Mouse (Mus musculus) induced T-regulatory cell, adult 2 months (primary cell): ENCODE measurements around the gene Nod1.
A peak's percentile ranks its signal among the peaks of the same experiment; 100 is the strongest.
"Not testable (repeated sequence)": the region's sequence is repeated elsewhere in the genome, so short reads cannot be mapped to it uniquely, and the experiment has no call there.

ENCODE experiments used
- DNase-seq: peaks from one replicate; pipeline ENCODE4 v3.0.0-alpha.2; 2012; ENCODE audit warnings: low read depth

The Nod1 gene

GRCm38 (mm10) chr6:54979426-54979825, 7.0 kb upstream of the Nod1 start:
- DNase-seq: no peak

- DNase-seq: no peak
These were observed 3.2 kb upstream of the Nod1 start for GRCm38 (mm10) chr6:54975616-54976015.

GRCm38 (mm10) chr6:54974501-54974900, 2.1 kb upstream of the Nod1 start:
- peak; percentile 60 for DNase-seq

- DNase-seq: peak; percentile 81
These were observed 458 bp upstream of the Nod1 start for GRCm38 (mm10) chr6:54972929-54973211.

- no peak for DNase-seq
These were observed 691 bp downstream of the Nod1 start for GRCm38 (mm10) chr6:54971731-54972110.

GRCm38 (mm10) chr6:54970506-54970905, 1.9 kb downstream of the Nod1 start:
- no peak for DNase-seq

GRCm38 (mm10) chr6:54969801-54970200, 2.6 kb downstream of the Nod1 start:
- no peak for DNase-seq

GRCm38 (mm10) chr6:54967591-54967990, 4.8 kb downstream of the Nod1 start:
- peak; percentile 52 for DNase-seq

GRCm38 (mm10) chr6:54965234-54965633, 7.2 kb downstream of the Nod1 start:
- DNase-seq: peak; percentile 77

GRCm38 (mm10) chr6:54964755-54965154, 7.7 kb downstream of the Nod1 start:
- peak; percentile 78 for DNase-seq

- no peak for DNase-seq
These were observed 8.8 kb downstream of the Nod1 start for GRCm38 (mm10) chr6:54963599-54963998.

- no peak for DNase-seq
These were observed 14.8 kb downstream of the Nod1 start for GRCm38 (mm10) chr6:54957655-54958054.

- peak; percentile 38 for DNase-seq
These were observed 16.0 kb downstream of the Nod1 start for GRCm38 (mm10) chr6:54956425-54956824.

- peak; percentile 30 for DNase-seq
These were observed 16.5 kb downstream of the Nod1 start for GRCm38 (mm10) chr6:54955949-54956348.

- no peak for DNase-seq
These were observed 17.6 kb downstream of the Nod1 start for GRCm38 (mm10) chr6:54954659-54955414.

GRCm38 (mm10) chr6:54953399-54953798, 19.0 kb downstream of the Nod1 start:
- DNase-seq: not testable (repeated sequence)

- no peak for DNase-seq
These were observed 19.9 kb downstream of the Nod1 start for GRCm38 (mm10) chr6:54952542-54952941.

- no peak for DNase-seq
These were observed 23.7 kb downstream of the Nod1 start for GRCm38 (mm10) chr6:54948682-54949081.

- DNase-seq: no peak
These were observed 26.0 kb downstream of the Nod1 start for GRCm38 (mm10) chr6:54946241-54946953.

- no peak for DNase-seq
These were observed 27.9 kb downstream of the Nod1 start for GRCm38 (mm10) chr6:54944551-54944950.

GRCm38 (mm10) chr6:54943753-54944152, 28.7 kb downstream of the Nod1 start:
- DNase-seq: no peak

- DNase-seq: no peak
These were observed 29.1 kb downstream of the Nod1 start for GRCm38 (mm10) chr6:54943292-54943691.

- no peak for DNase-seq
These were observed 31.3 kb downstream of the Nod1 start for GRCm38 (mm10) chr6:54941149-54941548.

GRCm38 (mm10) chr6:54940126-54940525, 32.3 kb downstream of the Nod1 start:
- no peak for DNase-seq
